Mouse (Mus musculus) adrenal gland, postnatal 36 days (tissue): ENCODE measurements around the gene Dcaf11. TPM values are rescaled to one million over a fixed set of nuclear protein-coding genes. Genes with fewer than 3 reads are reported as not detected.

Experiments used
- DNase-seq, 2 experiments: peaks; one replicate each; pipeline ENCODE4 v3.0.0; 2021; ENCODE audit warnings: mixed read lengths in 1 of 2
- long read RNA-seq, 2 experiments: library from polyadenylated mRNA; stranded (forward); transcript quantifications; one replicate each; pipeline ENCODE4 v2.0.0; 2021; ENCODE audit warnings: borderline sequencing depth in 2 of 2
- total RNA-seq, 2 experiments: library from RNA; stranded (reverse); gene quantifications; 2 replicates each; pipeline ENCODE4 v1.2.3; 2021

Gene Dcaf11
- 100 to 1,000 TPM; 110 to 139 TPM for total RNA-seq
- long read RNA-seq, experiment 1, transcript Dcaf11-202 (15 exons, 2,538 nt), result major isoform, 28 of 205 reads
- long read RNA-seq, experiment 1, transcript Dcaf11-216 (15 exons, 2,624 nt), result minor isoform, 9 of 205 reads
- long read RNA-seq, experiment 1, transcript Dcaf11-206 (14 exons, 2,660 nt), result minor isoform, 25 of 205 reads
- long read RNA-seq, experiment 1, transcript Dcaf11-201 (15 exons, 2,601 nt), result minor isoform, 10 of 205 reads
- long read RNA-seq, experiment 1, partial matches to known transcripts, result 49 of 205 reads
- long read RNA-seq, experiment 1, other reads (novel, unspliced or antisense), result 81 of 205 reads
- long read RNA-seq, experiment 2, transcript Dcaf11-206 (14 exons, 2,660 nt), result major isoform, 8 of 45 reads
- long read RNA-seq, experiment 2, transcript Dcaf11-201 (15 exons, 2,601 nt), result minor isoform, 7 of 45 reads
- long read RNA-seq, experiment 2, partial matches to known transcripts, result 9 of 45 reads
- long read RNA-seq, experiment 2, other reads (novel, unspliced or antisense), result 17 of 45 reads

DNA sequence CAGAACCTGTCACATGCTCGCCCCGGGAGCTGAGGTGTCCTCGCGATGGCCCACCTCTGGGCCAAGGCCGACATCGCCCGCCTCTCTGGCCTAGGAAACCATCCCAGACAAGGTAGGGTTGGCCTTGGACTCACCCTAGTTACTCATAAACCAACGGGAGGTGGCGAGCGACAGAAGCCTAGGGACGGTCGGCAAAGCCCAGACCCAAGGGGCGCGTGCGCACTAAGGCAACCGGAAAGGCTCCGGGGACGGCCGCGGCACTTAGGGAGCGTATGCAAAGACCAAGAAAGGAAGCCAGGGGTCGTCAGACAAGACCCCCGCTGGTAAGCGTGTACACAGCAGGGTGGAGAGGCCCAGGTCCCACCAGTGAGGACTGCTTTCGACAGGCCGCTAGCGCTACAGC, at the start of gene Dcaf11:
Gene Dcaf11 (plus strand): TSS at position 208 of the 403 bp plus-strand sequence.
- DNase-seq, result peak; percentile 94

DNA sequence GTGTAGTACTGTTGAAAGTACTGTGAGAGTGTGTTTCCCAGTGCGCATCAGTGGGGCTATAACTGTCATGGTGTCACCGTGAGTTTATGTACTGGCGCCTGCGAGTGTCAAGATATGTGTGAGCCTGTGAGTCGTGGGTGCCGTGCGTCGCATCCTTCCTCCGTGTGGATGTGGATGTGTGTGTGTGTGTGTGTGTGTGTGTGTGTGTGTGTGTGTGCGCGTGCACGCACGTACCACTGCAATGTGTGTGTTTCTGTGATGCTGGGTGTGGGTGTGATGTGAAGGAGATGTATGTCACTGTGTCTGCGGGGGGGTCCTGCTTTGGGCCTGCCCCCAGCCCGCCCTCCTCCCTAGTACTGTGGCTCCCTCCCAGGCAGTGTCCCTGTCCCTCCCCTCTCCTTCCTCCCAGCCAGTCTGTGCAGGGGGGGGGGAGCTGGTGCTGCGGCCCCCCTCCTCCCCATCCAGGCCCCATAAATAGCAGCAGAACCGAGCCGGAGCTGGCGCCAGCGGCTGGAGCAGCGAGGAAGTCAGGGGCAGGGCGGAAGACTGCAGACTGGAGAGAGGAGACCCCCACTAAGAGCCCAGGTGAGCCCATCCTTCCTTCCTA, 49.6 kb upstream of the Dcaf11 start, which contains the start of gene Cpne6:
Gene Cpne6 (plus strand): TSS at position 321 of the 607 bp plus-strand sequence.
- no peak for DNase-seq

DNA sequence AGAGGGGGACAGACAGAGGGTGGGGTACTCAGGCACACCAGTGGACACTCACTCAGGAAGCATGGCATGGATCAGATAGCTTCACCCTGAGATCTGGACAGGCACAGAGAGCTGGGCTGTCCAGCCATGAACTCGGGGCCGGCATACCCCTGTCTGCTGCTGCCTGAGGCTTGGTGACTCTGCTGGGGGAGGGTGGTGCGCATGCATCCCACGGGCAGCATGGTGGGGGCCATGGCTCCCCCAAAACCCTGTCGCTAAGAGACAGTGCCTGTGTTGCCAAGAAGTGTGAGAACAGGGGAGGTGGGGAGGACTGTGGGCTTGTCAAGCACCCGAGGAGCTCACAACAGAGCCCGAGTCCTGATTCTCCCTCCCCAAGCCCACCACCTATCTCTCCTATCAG, 48.8 kb upstream of the Dcaf11 start:
- no peak for DNase-seq

DNA sequence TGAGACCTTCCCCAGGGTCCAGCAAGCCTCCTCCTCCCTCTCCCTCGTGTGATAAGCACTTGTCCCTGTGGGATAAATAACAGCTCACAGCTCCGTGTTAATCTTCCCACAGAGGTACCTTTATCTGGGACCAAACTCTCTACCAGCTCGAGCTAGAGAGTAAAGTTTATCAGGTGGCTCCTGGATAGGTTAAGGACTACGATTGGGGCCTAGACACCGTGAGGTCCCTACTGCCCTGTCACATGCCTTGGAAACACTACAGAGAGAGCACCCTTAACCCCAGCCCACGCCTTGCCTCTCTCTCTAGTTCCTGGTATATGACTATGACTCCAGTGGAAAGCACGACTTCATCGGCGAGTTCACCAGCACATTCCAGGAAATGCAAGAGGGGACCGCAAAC, 45.9 kb upstream of the Dcaf11 start:
- DNase-seq, result no peak

DNA sequence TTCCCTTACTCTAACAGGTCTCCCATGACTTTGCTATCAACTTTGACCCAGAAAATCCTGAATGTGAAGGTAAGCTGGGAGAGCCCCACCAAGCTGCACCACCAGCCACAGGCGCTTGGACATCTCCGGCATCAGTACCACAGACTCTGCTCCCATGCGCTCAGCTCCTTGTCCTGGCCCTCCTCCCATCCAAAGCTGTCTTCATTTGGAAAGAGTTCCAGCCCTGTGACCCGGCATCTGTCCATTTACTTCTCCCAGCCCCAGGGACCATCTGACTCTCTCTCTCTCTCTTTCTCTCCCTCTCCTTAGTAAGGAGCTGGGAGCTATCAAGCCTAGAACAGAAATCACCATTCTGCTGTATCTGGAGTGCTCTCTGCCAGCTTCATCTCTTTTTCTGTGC, 44.0 kb upstream of the Dcaf11 start:
- no peak for DNase-seq

DNA sequence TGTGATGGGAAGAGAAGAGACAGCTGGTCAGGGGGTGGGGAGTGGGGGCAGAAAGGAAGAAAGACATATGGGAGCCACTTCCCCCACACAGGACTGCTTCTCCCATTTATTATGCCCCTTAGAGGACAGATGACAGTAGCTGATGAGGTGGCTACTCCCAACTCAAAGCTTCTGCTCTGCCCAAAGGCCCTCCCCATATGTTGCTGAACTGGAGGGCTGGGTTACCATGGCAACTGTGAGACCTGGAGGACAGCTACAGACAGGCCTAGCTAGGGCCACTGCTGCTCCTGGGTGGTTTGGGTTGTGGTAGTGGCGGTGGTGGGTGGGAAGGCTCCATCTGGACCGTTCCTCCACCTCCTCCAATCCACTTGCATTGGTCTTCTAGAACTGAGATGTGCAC, 40.9 kb upstream of the Dcaf11 start:
- no peak for DNase-seq

DNA sequence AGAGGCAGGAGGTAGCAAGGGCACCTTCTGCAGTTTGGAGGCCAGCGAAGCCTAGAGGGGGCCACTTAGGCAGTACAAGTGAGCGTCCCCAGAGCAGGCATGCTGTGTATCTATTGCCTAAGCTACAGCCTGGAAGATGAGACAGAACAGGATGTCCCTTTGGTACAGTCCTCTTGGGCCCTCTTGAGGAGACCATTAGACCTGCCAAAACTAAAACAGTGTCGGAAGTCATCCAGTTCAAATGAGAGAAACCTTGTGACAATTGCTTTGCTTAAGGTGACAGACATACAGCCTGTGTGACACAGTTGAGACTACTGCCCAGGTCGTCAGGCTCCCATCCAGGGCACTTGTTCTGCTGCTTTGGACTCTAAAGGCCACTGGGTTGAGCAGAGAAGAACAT, 40.2 kb upstream of the Dcaf11 start:
- no peak for DNase-seq

DNA sequence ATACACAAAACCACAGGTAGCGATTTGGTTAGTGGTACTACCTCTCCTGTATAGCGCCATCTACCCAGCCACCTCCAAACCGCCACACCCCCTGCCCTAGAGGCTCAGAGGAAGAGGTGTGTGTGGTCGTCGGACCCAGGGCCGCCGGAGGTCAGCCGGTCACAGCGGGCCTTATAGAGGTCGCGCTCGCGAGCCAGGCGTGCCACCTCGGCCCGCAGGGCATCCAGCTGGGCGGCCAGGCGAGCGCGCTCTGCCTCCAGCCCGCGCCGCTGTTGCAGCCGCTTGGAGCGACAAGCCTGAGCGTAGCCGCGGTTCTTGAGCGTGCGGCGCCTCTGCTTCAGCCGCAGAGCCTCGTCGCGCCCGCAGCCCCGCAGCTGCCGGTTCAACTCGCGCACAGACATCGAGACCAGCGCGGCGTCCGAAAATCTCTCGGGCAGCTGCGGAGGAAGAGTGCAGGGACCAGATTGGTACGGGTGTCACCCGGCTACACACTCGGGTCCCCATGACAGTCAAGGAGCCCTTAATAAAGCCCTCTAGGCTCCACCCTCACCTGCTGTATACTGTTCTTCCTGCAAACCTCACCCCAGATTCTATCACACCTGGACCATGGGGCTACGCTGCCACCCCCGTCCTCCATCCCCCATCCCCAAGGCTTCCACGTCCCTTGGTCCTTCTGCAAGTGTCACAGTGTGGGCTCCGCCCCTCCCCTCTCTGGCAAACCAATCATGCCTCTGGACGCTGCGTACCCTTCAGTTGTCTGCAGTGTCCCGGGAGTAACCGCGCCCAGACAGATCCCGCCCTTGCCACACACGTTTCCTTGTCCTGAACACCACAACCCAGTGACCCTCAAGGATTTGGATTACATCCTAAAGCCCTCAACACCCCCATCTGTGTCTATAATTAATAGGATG, 39.1 kb upstream of the Dcaf11 start:
- DNase-seq, result peak; percentile 39 to 46

DNA sequence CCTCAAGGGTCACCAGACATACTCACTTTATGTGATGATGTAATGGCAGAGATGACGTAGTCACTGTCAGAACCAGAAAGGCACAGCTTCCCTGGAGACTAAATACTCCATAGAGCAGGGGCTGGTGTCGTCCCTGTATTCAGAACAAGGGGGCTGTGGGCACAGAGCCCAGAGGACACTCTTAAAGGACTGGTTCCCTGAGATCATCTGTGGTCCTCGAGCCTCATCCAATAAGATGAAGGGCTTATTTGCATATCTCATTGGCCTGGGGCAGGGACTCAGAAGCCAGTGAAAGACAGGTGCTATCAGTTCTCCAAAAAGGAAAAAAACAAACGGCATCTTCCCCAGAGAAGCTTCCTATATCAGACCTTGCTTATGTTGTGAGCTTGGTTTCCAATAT, 35.7 kb upstream of the Dcaf11 start:
- DNase-seq, result no peak

DNA sequence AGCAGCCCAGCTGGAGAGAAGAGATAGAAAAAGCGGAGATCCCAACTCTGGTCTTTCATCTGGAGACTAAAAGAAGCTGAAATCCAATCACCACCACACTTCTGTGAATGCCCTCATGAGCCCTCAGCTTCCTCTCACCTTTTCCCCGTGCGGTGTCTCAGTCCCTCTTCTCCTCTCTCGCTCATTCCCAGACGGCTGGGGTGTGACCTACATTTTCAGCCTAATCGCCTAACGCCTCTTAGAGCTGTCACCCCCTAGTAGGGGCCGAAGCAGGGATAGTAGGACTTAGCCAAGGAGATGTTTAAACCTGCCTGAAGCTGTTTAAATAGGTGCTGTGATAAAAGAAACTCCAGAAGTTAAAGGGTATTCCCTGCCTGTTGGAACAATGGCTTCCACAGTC, 35.0 kb upstream of the Dcaf11 start, which contains the start of gene Nrl:
Gene Nrl (minus strand): TSS at position 197 of the 400 bp plus-strand sequence.
- DNase-seq, result no peak

DNA sequence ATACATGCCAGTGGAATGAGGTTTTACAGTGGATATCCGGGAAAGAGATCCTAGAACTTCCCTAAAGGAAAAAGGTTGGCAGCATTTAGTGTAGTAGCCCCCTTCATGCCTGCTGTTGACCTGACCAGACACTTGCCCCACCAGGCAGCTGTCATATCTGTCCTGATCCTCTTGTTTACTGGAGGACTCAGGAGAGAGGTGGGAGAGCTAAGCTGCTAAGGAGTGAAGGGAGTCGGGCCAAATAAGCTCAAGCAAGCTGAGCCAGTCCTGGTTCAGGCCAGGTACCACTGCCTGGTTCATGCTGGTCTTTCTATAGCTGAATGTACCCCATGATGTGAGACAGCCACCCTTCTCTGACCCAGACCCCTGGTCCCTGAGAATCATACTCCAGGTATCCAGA, 33.1 kb upstream of the Dcaf11 start:
- no peak for DNase-seq

DNA sequence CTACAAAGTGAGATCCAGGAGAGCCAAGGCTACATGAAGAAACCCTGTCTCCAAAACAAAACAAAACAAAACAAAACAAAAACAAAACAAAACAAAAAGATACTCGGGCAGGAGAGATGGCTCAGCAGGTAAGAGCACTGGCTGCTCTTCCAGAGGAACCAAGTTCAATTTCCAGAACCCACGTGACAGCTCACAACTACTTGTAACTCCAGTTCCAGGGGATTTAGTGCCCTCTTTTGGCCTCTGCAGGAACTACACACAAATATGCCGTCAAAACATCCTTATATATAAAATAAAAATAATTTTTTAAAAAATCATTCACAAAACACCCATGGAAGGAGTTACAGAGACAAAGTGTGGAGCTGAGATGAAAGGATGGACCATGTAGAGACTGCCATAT, 31.9 kb upstream of the Dcaf11 start:
- peak; percentile 9 to 27 for DNase-seq

DNA sequence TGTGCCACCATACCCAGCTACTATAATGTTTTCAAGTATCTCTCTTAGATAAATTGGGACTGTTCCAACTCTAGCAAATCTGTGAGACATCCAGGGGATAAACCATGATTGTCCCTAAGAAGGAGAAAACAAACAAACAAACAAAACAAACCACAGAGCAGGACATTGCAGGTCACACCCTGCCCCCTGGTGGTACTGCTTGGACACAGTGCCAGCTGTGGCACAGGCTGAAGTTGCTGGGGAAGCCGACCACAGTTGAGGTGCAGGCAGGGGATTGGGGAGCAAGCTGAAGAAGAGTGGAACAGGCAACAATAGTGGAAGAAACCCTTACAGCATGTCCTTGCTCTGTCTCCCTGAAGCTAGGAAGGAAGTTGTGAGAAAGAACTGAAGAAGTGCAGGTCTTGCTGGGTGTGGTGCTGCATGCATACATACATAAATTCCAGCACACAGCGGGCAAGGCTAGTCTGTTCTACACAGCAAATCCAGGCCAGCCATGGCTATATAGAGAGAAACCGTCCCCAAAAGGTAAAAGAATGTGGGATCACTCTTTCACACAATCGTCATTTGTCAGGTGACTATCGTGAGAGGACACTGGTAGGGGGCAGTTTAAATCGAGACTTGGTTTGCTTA, 23.6 kb upstream of the Dcaf11 start:
- peak; percentile 45 to 72 for DNase-seq

DNA sequence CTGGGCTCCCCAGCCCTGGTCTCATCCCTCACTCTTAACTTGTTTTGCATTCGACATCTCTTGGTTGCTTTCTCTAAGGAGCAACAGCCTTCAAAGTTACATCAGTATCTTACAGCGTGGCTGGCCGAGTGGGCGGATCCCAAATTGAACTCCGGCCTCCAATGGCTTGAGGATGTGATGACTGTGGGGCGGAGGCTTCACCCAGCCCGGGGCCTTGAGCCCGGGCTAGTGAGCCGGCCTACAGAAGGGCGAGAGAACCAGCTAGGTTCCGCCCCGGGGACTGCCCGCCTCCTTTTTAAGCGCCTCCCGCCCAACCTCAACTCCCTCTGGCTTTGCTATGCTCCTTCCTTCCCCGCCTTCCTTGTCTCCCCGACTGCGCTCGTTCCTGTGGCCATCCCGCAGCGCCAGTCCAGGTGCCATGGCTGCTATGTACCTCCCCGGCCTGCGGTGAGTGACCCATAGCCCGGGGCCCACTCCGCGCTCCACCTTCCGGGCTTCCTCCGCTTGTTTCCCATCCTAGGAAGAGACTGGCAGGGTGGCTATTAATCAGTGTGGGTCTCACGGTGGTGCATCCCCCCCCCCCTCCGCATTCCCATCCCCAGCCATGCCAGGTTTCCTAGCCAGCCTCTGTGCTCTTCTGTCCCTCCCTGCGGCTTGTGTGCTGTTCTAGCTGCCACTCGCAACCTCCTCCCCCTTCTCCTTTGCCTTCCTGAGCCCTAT, 19.6 kb upstream of the Dcaf11 start, which contains the start of gene Pck2:
Gene Pck2 (plus strand): TSS at position 200 of the 720 bp plus-strand sequence.
- DNase-seq, result peak; percentile 94

DNA sequence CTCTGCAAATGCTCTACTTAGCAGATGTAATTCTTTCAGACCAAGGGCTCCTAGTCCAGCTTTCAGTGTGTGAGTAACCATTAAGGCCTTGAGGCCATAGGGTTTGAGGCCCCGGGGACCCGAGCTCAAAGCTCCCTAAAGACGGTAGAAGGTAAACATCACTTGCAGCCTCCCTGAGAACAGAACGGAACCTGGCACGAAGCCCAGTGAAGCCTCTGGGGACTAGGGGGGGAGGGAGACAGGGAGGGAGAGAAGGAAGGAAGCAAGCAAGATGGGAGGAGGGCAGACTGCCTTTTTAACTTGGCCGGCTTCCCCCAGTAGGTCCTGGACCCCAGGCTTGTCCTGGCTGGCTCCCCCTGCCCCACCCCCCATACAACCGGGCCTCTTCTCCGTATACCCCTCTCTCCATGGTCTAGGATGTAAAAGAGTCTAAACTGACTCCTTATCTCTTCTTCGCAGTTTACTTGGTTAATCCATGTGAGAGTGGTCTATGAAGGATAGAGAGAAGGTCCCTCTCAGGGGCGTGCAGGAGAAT, 19.0 kb upstream of the Dcaf11 start:
- peak; percentile 83 to 87 for DNase-seq

DNA sequence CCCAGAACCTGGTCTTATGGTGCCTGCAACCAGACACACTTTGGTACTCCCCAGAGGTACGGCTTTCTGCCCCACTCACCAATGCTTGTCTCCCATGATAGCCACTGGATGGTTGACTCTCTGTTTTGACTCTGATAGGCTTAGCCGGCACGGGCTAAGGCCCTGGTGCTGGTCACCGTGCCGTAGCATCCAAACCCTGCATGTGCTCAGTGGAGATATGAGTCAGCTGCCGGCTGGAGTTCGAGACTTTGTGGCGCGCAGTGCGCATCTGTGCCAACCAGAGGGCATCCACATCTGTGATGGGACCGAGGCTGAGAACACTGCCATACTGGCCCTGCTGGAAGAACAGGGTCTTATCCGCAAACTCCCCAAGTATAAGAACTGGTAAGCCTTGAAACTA, 17.5 kb upstream of the Dcaf11 start:
- DNase-seq, result no peak

DNA sequence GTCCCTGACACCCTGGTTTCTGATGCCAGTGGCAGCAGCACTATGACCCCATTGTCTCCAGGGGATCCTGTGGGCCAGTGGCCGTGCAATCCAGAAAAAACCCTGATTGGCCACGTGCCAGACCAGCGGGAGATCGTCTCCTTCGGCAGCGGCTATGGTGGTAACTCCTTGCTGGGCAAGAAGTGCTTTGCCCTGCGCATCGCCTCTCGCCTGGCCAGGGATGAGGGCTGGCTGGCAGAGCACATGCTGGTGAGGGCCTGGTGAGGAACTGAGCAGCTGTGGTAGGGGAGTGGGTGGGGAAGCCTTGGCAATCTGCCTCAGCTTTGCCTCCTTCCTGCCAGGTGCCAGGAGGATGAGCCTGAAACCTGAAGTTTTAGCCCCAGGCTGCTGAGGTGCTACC, 15.5 kb upstream of the Dcaf11 start:
- no peak for DNase-seq

DNA sequence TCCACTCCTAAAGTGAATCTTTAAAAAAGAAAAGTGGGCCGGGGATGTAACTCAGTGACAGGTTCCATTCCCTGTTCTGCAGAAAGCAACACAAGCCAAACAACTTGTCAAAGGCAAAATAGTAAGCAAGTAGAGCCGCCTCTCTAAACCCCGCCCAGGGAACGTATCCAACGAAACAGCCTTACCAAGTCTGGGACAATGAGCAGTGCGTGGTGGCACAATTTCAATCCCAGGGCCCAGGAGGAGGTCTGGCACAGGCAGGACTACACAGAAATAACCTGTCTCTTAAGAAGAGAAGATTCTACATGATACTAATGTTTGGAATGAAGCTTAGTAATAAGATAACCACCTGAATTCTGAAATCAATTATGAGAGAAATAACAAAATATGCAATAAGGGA, 9.6 kb upstream of the Dcaf11 start:
- DNase-seq, result no peak

DNA sequence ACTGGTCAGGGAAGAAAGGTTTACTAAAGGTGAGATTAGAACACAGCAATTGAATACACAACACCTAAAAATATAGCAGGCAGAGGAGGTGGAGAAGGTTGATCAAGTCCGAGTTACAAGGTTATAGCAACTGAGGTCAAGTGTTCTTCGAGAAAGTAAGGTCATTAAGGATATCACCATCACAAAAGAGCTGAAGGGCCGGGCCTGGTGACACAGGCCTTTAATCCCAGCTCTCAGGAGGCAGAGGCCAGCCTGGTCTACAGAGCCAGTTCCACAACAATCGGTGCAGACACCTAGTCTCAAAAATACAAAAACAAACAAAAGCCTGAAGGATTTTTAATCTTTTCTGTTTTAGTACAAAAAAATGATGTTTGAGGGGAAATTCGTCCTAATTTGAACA, 8.5 kb upstream of the Dcaf11 start:
- no peak for DNase-seq

DNA sequence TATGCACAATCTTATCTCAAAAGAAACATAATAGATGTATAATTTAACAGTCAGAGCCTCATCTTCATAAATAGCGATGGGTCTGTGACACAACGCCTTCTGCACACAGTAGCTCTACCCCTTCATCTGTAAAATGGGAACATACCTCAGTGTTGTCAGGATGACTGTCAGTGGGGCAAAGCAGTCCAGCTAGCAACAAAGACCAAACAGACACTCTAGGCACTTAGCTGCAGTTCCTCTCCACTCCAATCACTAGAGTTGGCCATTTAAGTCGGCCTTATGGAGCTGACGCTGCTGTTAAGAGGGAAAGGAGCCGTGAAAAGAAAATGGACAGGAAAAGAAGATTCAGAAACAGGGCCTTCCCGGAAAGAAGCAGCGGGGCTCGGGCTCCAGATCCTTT, 8.0 kb upstream of the Dcaf11 start:
- DNase-seq, result no peak

DNA sequence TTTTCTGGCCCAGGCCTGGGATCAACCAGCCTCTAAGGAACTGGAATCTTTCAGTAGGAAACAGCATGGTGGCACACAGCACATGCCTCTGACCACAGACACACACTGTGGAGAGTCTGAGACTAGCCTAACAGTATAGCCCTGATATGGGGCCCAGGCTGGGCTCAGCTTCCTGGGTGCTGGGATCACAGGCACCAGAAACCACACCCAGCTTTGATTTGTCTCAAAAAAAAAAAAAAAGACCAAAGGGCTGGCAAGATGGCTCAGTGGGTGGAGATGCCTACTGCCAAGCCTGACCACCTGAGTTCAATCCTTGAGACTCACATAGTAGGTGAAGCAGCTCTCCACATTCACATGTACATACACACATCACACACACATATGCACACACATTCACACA, 5.2 kb upstream of the Dcaf11 start:
- no peak for DNase-seq
